Mouse (Mus musculus) ovary, adult 2 months (tissue): ENCODE results near the gene Gnpat. TPM values are rescaled to one million over a fixed set of nuclear protein-coding genes. Genes with fewer than 3 reads are reported as not detected.

Experiments used
- polyA plus RNA-seq: library from polyadenylated mRNA; depleted of rRNA; stranded (reverse); fragments of >200 nt; gene quantifications from 2 replicates; pipeline ENCODE4 v1.2.3, GENCODE M21; 2012; rRNA removed

Gene Gnpat
- 46.1 and 47.2 TPM in 2 replicates for polyA plus RNA-seq

DNA sequence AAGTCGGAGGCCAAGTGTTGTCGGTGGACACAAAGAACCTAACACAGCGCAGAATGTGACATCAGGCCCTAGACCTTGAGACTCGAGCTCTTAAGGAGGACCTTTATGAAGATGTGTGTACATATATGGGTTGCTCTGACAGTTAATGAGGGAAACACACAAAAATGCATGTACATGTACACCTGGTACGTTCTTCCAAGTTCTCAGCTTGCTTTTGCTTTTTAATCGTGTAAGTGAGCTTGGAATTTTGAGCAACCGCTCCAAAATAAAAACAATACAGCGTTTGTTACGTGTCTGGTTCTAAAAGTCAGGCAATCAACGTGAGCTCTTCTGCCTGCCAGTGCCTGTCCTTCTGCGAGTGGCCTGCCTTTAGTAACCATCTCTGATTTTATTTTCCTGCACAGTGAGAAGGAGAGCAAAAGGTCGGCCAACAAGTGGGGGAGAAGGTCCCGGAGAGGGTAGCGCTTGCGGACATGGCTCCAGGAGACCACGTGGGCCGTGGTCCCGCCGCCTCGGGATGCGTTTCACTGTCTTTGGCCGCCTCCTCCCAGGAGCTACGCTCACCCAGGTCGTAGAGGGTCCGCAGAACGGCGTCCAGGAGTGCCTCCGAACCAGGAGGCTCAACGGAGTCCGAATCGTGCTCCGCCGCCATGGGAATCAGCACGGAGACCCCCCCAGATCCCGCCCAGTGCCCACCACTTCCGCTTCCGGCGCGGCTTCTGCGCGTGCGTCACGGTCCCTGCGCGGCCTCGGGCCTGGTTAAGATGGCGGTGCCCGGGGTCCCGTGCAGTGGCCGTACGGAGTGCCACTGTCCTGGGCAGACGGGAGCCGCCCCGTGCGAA lies at the start of gene Gnpat, which contains the start of gene 2810004N23Rik:
Gnpat (plus strand) TSS at position 713 of the 842 bp plus-strand sequence.
2810004N23Rik (minus strand) TSS at position 800 of the 842 bp plus-strand sequence.

DNA sequence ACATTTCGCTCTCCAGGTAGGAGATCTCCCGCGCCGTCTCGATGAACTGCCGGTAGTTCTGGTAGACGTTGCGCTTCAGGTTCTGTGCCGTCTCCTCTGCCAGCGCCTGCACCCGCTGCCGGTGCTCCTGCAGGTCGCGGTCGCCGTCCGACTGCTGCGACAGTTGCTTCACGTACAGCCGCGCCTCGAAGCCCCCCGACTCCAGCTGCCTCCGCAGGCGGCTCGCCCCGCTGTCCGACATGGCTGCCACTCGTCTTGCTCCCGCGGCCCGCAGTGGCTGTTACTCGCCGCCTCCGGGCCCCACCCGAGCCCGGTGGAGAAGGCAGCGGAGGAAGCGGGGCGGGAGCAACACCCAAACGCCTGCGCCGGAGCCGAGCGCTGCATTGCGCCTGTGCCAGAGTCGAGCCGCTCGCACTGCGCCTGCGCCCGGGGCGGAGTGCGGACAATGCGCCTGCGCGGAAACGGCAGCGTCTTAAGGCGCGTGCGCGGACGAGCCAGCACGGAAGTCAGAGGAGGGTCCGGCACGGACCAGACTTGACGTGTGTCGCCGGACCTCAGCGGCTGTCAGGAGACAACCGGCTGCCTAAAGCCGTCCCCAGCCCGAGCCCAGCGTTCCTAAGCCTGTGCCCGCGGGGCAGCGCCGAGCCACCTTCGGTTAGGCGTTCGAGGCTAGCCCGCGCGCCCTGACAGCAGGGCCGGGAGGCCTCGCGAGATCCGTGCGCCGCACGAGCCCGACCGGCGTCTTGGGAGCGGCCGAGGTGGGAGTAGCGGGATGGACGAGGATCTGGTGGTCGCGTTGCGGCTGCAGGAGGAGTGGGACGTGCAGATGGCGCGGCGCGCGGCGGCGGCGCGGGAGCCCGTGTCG lies 34.8 kb downstream of the Gnpat start, which contains the start of the genes Exoc8 and Sprtn:
Exoc8 (minus strand) TSS at position 320 of the 865 bp plus-strand sequence.
Sprtn (plus strand) TSS at position 501 of the 865 bp plus-strand sequence.

Other genes starting within 250 kb of the Gnpat start
- 69.5 and 83.6 TPM in 2 replicates for gene 2310022B05Rik, start 199.7 kb upstream of the Gnpat start, polyA plus RNA-seq
- gene Ttc13, start 141.1 kb upstream of the Gnpat start, polyA plus RNA-seq: 25.6 and 26.2 TPM in 2 replicates
- gene Arv1, start 140.9 kb upstream of the Gnpat start, polyA plus RNA-seq: 27.6 and 32.5 TPM in 2 replicates
- gene Fam89a, start 111.2 kb upstream of the Gnpat start, polyA plus RNA-seq: 0.53 and 0.94 TPM in 2 replicates
- gene Trim67, start 69.9 kb upstream of the Gnpat start, polyA plus RNA-seq: 0.10 and 0.12 TPM in 2 replicates
- 16.1 and 18.5 TPM in 2 replicates for gene 2810004N23Rik, start 87 bp downstream of the Gnpat start, polyA plus RNA-seq
- 19.1 and 21.5 TPM in 2 replicates for gene Exoc8, start 34.7 kb downstream of the Gnpat start, polyA plus RNA-seq
- gene Sprtn, start 34.9 kb downstream of the Gnpat start, polyA plus RNA-seq: 15.8 and 20.7 TPM in 2 replicates
- 40.2 and 57.6 TPM in 2 replicates for gene Egln1, start 86.3 kb downstream of the Gnpat start, polyA plus RNA-seq
- gene Tsnax, start 150.0 kb downstream of the Gnpat start, polyA plus RNA-seq: 40.4 and 42.8 TPM in 2 replicates
- gene Disc1, start 191.2 kb downstream of the Gnpat start, polyA plus RNA-seq: 1.9 and 2.8 TPM in 2 replicates